Mouse (Mus musculus): ENCODE measurements around the gene Pxmp4.

DNA sequence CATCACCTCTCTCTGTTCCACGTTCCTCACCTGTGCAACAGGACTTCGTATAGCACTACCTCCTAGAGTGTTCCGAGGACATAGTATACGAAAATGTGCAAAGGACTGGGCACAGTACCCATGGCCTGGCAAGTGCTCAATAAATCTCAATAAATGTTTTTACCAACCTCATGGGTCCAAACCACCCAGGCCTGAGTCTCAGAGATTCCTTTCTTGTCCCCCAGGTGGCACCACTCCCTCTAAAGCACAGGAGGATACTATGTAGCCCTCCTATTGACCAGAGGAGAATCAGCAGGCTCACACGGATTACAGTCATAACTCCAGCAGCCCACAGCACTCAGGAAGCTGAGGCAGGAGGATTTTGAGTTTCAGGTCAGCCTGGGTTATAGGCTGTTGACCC lies 43.1 kb upstream of the Pxmp4 start:
- TF ChIP-seq POLR2A (IDR thresholded peaks at IDR 0.05; ENCODE audit: low read depth, low read length) (no peak), CTCF (IDR thresholded peaks at IDR 0.05; ENCODE audit: borderline replicate concordance, insufficient read depth, low read length) (no peak)

Data from embryonic fibroblast, embryonic 13.5 days (primary cell).